Mouse (Mus musculus): ENCODE measurements around the gene Ptov1.
"Not testable (repeated sequence)": the region's sequence is repeated elsewhere in the genome, so short reads cannot be mapped to it uniquely, and the experiment has no call there.

Gene Ptov1

DNA sequence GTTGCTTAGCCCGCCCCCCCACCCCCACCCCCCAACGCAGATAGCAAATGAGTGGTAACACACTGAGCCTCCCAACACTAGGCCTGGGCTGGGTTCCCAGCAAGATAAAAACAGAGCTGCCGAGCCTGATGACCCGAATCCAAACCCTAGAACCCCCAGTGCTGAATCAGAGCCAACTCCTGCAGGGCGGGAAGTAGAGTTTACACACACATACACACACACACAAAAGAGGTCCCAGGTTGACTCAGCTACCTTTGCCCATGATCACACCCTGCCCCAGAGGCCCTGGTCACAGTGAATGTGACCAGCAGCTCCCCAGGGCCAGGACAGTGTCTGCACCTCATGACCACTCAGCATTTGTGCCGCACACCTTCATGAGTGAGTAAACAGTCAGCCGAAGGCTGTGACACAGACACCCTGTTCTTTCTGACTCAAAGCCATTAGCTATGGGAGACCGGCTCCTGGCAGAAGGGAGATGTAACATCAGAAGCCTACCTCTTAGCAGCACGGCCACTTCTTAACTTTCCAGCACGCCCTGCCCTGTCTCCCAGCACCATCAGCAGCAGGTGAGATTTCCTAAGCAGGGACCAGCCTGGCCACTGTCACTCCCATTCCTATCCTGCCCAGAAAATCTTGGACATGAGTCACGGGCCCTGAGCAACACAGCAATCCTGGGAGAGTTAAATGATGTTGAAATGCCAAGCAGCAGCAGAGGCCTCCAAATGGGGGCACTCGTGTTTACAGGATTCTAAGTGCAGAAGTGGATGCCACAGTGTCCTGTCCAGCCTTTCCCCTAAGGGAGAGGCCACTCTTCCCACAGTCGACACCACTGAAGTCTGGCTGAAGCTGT lies 18.9 kb upstream of the Ptov1 start:
- DNase-seq, result peak; percentile 26

DNA sequence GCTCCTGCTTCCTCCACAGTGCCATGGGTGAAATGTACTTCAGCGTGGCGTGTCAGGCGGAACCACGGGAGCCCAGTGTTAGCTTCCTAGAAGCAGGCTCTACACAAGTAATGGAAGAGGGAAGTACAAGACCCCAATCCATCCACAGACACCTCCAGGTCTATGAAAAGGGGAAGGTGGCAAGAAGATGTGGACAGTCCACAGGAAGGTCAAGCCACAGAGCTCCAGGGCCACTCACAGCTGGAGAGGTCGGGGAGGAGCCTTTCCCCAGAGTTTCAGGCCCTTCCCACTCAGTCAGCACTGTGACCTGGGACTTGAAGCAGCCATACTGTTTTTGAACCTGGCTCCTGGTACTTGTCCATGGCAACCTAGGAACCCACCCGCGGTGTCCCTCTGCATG lies 17.4 kb upstream of the Ptov1 start:
- DNase-seq, result no peak

DNA sequence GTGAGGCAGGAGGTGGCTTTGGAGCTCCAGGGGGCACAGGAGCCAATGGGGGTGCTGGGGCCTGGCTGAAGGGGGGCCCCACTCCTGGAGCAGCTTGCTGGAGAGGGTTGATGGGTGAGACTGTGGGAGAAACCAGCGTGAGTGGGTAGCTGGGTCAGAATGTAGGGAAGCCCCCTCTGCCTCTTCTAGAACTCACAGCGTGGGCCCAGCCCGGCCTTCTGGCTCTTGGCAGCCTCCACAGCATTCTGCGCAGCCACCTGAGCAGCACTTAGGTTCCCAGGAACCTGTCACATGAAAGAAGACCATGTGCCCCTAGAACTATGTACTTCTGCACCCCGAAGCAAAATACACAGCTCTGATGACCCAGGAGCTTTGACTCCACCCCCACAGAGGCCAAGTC lies 15.0 kb upstream of the Ptov1 start:
- DNase-seq, result no peak

- no peak for DNase-seq
Observed at GRCm38 (mm10) chr7:44883036-44883435, 13.4 kb upstream of the Ptov1 start.

DNA sequence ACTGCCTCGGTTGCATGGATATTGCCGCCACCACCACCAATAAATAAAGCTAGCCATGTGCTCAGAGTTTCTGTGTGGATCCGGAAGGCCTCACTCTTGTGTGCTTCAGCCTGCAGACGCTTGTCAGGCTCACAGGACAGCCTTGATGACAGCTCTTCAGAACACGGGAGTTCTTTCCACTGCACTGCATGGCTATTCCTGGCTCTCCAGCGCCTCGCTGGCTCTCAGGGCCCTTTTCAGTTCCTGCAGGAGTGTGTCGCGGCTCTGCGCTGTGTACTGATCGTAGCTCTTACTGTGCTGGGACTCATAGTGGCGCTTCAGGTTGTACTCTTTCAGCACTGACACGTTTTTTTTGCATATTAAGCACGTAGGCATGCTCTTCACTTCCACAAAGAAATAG lies 8.2 kb upstream of the Ptov1 start:
- DNase-seq, result no peak

GRCm38 (mm10) chr7:44871774-44872173 lies 2.2 kb upstream of the Ptov1 start:
- DNase-seq, result not testable (repeated sequence)

- no peak for DNase-seq
Observed at GRCm38 (mm10) chr7:44871181-44871580, 1.6 kb upstream of the Ptov1 start.

- DNase-seq, result no peak
Observed at GRCm38 (mm10) chr7:44870614-44871013, 1.0 kb upstream of the Ptov1 start.

DNA sequence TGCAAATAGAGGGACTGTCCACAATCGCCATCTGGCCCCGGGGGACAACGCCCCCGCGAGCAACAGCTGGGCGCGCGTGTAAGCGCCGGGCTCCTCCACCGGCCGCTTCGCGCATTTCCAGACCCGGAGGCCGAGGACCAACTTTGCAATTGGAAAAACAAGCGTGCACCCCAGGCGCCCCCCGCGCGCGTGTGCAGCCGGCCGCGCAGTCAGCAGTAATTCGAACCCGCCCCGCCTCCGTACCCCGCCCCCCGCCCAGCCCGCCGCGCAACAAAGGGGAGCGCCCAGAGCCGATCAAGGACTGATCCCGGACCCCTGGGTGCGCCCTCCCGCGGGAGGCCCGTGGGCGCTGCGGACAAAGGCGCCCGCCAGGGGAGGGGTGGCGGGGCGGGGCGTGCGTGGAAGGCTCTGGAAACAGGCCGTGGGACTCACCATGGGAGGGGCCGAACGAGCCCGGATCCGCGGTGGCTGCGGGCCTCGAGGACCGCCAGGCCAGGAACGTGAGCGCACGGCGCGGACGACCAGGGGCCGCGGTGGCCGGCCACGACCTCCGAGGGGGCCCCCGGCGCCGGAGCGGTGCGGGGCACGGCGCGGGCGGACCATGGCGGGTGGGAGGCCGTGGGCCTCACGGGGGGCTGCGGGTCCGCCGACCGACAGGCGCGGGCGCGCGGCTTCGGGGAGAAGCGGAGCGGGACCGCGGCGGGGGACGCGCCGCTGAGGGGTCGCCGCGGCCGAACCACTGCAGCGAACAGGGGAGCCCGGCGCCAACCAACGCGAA lies 480 bp downstream of the Ptov1 start:
- peak; percentile 88 for DNase-seq

DNA sequence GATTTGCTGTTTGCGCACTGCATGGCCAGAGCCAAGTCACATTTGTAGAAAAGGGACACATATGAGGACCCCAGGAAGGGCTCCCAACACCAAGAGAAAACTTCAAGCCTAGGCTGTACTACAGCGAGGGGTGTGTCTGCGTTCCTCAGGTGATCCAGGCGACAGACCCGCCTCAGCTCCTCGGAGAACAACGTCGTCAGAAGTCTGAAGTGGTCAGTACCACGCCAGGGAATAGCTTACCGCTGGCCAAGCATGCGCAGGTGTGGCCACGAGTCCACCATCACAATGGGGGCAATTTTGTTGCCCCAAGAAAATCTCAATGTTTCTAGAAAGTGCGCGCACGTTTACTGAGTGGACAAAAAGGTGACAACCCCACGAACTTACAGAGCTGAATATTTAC lies 1.1 kb downstream of the Ptov1 start:
- DNase-seq, result peak; percentile 55

DNA sequence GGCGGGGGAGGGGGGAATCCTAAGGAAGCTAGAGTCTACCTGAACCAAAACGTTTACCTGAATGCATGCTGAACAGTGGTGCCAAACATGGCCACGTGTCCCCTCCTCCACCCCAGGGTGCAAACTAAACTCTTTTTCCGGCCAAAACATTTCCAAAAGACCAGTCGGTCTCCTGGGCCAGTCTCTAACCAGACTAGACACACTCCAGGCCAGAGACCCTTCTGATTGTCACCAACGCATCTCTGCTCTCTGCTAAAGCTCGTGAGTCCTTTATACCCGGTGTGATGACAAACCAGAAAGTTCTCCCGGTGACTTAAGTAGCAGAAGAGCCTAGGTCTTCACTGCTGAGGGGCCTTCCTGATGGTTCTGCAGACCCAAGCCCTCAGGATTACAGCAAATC lies 1.8 kb downstream of the Ptov1 start:
- no peak for DNase-seq

- no peak for DNase-seq
Observed at GRCm38 (mm10) chr7:44867010-44867702, 2.4 kb downstream of the Ptov1 start.

DNA sequence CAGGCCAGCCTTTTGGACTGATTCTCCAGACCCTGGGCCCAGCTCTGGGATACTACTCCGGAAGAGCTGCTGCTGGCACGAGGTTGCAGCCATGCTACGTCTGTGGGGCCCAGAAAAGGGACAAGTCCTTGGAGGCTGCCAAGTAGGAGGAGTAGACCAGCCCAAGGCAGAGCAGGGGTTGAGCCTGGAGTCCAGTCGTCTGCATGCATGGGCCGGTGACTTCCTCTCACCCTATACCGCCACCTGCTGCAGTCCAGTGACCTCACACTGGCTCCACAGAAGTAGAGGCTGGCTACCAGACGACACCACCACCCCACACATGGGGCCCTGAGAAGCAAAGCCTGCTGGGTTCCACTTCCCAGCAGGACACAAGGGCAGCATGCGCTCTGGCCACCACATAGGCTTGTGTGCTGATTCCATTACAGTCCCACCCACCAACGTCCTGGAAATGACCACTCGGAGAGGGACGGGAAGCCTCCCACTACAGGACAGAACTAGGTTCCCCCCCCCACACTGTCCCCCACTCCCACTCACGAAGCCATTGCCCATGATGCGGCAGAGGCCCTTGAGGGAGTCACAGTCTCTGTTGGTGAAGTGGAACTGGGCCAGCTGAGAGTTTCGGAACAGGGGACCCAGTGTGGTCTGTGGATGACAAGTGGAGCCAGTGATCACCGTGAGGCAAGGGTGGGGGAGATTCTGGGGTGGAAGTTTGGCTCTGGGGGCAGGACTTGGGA lies 3.1 kb downstream of the Ptov1 start:
- DNase-seq, result peak; percentile 81

DNA sequence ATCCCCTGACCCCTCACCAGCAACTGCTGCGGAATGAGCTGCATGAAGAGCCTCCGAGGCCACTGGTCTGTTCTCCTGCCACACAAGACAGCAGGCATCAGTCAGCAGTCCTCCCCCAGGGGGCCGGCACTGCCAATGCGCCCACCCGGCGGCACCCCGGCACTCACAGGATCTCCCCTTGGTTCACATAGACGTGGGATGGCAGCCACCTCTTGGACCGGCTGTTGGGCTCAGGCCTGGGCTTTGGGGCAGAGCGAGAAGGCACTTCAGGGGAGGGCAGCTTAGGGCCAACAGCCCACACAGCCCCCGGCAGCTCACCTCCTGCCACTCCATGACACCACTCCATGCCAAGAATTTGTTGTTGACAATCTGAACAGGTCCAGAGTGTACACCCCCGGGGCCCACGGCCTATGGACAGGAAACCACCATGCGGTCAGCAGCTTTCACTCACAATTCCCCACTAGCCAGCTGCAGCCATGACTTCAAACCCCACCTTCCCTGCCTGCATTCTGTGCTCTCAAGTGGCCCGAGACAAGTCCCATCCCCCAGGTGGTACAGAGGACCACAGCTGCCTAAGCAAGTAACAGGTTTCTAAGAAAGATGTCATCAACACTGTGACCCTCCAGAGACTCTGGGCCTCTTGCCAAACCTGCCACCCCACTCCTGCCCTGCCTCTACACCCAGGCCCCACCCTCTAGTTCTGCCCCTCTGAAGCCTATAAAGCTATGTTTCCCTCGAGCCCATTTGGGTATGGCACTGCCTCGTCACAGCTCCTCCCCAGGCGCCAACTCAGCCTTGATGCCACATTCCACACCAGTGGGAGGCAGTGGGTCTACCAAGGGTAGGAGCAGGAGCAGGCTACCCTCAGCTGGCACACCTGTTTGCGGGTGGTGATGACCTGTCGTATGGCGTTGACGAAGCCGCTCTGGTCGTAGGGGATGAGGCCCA lies 4.7 kb downstream of the Ptov1 start:
- peak; percentile 52 for DNase-seq

- DNase-seq, result no peak
Observed at GRCm38 (mm10) chr7:44863982-44864494, 5.5 kb downstream of the Ptov1 start.

DNA sequence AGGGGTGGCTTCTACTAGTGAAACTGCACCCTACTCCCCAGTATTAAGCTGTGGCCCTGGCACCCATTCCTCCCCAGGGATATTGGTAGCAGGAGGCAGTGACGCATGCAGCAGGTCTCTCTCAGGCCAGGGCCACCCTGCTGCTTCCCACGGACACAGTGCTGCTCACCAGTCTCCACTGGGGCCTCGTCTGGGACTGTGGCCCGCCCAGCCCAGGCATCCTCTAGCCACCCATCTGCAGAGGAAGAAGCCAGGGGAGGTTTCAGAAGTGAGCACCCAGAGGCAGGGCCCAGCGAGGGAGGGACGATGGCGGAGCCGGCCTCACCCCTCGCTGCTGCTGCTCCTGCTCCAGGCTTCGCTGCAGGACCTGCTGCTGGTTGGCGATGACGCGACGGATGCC lies 6.4 kb downstream of the Ptov1 start:
- no peak for DNase-seq

DNA sequence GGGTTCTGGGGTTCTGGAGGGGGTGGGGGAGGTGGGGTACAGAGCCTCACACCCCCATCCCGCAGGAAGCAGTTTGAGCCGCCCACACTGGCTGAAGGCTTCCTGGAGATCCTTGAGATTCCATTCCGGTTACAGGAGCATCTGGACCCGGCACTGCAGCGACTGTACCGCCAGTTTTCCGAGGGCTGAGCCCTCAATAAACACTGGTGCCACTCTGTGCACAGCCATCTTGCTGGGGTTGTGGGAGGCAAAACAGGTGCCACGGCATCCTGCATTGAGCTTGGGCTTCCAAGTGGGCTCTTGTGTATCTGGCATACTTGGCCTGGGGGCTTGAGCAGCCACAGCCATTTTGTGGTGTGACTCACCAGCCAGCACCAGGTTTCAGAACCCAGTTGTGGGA lies 7.2 kb downstream of the Ptov1 start:
- no peak for DNase-seq

DNA sequence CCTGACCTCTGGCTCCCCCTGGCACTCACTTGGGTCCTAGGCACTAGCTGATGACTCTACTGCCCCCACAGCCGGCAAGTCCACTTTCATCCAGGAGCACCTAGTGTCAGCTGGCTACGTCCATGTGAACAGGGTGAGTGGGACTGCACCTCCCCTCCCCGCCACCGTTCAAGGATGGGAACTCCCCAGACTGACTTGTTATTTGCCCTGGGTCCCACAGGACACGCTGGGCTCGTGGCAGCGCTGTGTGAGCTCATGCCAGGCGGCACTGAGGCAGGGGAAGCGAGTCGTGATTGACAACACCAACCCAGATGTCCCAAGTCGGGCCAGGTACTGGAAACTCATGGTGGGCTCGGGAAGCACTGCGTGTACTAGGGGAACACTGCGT lies 8.2 kb downstream of the Ptov1 start:
- no peak for DNase-seq

DNA sequence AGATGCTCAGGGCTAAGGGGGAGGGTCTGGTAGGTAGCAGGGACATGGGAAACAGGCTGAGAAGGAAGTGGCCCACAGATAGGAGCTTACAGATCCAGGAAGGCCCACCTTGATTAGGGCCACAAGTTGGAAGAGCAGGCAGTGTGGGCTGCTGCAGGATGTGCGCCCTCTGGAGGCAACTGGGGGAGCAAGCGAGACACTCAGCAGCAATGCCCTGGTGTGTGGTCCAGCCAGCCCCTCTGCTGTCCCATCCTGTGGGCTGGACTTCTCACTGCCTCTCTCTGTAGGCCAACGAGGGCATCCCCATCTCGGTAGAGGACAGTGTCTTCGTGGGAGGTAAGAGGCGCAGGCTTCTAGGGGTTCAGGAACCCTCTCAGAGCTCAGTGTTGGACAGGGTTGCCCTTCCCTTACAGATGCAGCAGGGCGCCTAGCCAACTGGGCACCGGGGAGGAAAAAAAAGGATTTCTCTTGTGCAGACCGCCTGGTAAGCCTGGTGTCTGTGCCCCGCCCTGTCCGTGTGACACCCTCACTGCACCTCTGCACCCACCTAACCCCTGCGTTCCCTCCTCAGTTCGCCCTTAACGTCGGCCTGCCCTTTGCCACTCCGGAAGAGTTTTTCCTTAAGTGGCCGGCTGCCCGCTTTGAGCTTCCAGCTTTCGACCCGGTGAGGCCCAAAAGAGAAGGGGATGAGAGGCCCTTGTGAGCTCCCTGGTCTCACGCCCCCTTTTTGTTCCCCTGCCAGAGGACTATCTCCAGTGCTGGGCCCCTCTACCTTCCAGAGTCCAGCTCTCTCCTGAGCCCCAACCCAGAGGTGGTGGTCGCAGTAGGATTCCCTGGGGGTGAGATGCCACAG lies 8.8 kb downstream of the Ptov1 start:
- peak; percentile 88 for DNase-seq

DNA sequence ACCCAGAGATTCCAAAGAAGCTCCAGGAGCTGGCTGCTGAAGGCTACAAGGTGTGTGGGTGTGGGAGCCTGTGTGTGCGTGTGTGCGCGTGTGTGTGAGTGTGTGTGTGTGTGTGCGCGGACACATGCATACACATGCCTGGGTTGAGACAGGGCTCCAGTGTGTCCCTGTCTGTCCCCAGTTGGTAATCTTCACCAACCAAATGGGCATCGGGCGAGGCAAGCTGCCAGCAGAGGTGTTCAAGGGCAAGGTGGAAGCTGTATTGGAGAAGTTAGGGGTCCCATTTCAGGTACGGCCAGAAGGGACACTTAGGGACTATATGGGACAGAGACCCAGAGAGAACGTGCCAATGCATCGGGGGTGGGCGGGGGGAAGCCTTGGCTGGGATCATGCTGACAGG lies 9.7 kb downstream of the Ptov1 start:
- DNase-seq, result no peak

- DNase-seq, result peak; percentile 60
Observed at GRCm38 (mm10) chr7:44857905-44858304, 11.7 kb downstream of the Ptov1 start.
